Mouse (Mus musculus) cortical plate, adult 2 months (tissue): ENCODE results near the gene Luzp2.

Source experiments
- CTCF ChIP-seq: fragments of 200-500 bp; IDR thresholded peaks from 2 replicates; pipeline ENCODE4 v1.5.1; 2011; ENCODE audit warnings: mild to moderate bottlenecking, control low read depth, low read length; ENCODE audit not compliant: insufficient read depth; ENCODE audit errors: extremely low read depth
- POLR2A ChIP-seq: fragments of 200-500 bp; IDR thresholded peaks from 2 replicates; pipeline ENCODE4 v1.6.1; 2011; ENCODE audit warnings: mild to moderate bottlenecking, low read length, control low read depth; ENCODE audit not compliant: insufficient read depth; ENCODE audit errors: extremely low read depth

GRCm38 (mm10) chr7:55198806-55199205, 363.5 kb downstream of the Luzp2 start:
- no peak for TF ChIP-seq CTCF
- no peak for TF ChIP-seq POLR2A
